Mouse (Mus musculus) gastrocnemius, adult 2 months (tissue): Measurements from ENCODE around the gene 4930438A08Rik. TPM values are rescaled to one million over a fixed set of nuclear protein-coding genes. Genes with fewer than 3 reads are reported as not detected.

ENCODE experiments used
- DNase-seq: peaks from one replicate; pipeline ENCODE4 v3.0.0; 2022
- H3K27ac ChIP-seq: fragments of 200-600 bp; 2 replicates; pipeline ENCODE4 v1.8.1; 2022; ENCODE audit warnings: mild to moderate bottlenecking
- H3K4me3 ChIP-seq: fragments of 200-600 bp; 2 replicates; pipeline ENCODE4 v1.8.1; 2022; ENCODE audit warnings: mild to moderate bottlenecking, moderate library complexity
- CTCF ChIP-seq: fragments of 200-600 bp; IDR thresholded peaks from 2 replicates; pipeline ENCODE4 v1.8.1; 2022; ENCODE audit warnings: antibody characterized with exemption, mild to moderate bottlenecking, moderate library complexity
- intact Hi-C: fragments of 180-260 bp; cut with DNase I; formaldehyde crosslinking; loops from one replicate; pipeline ENCODE4 v1.15.1; 2025
- total RNA-seq, 2 experiments: library from RNA; stranded (reverse); gene quantifications; 2 replicates each; pipeline ENCODE4 v1.2.3; 2021

Gene 4930438A08Rik
- total RNA-seq, 2 experiments from 2014 or later, result not detected

DNA sequence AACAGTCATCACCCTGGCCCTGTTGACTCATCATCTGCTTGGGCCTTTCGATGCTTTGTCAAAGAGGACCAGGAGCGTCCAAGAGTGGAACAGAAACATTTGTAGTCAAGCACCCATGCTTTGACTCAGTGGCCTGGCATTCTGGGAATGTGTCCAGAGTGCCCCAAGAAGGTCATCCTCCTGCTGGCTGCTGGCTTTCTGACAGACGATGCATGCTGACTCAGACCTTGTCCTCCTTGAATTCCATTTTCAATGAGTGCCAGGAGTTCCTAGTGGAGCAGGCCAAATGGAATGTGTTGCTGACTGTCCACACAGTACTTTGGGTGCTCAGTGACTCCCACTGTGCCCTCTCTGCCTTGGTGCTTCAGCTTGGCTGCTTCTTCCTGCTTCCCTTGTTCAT is 60.1 kb downstream of the 4930438A08Rik start:
- intact Hi-C loops, result no loop called here
- no peak for TF ChIP-seq CTCF
- DNase-seq, result peak; percentile 79

More for the DNA sequence above, 60.1 kb downstream of the 4930438A08Rik start:
- Histone ChIP-seq H3K27ac (peak overlapping the region; percentile 69), H3K4me3 (no peak overlapping the region)

Other genes with a start within 250 kb of the 4930438A08Rik start
- gene Gm12248, start 181.7 kb upstream of the 4930438A08Rik start, total RNA-seq, result not detected
- 10 to 100 TPM; 28.4 to 38.0 TPM for gene Cnot8, start 170.6 kb upstream of the 4930438A08Rik start, total RNA-seq
- gene Gemin5, start 106.3 kb upstream of the 4930438A08Rik start, total RNA-seq, result 10 to 100 TPM in 1 of 2 experiments, 1 to 10 TPM in 1; 8.7 to 10.9 TPM
- gene Mrpl22, start 103.1 kb upstream of the 4930438A08Rik start, total RNA-seq, result 10 to 100 TPM; 35.6 to 45.8 TPM
- gene Igtp, start 75.2 kb upstream of the 4930438A08Rik start, total RNA-seq, result 1 to 10 TPM; 6.5 to 9.7 TPM
- 10 to 100 TPM in 1 of 2 experiments, 1 to 10 TPM in 1; 8.7 to 14.6 TPM for gene Irgm2, start 75.2 kb upstream of the 4930438A08Rik start, total RNA-seq
- 1 to 10 TPM; 4.1 to 5.0 TPM for gene Zfp692, start 32.3 kb downstream of the 4930438A08Rik start, total RNA-seq
- 10 to 100 TPM; 43.1 to 44.6 TPM for gene Zfp672, start 55.5 kb downstream of the 4930438A08Rik start, total RNA-seq
- 10 to 100 TPM; 21.2 to 23.5 TPM for gene Sh3bp5l, start 55.9 kb downstream of the 4930438A08Rik start, total RNA-seq
- not detected for gene Lypd8, start 104.2 kb downstream of the 4930438A08Rik start, total RNA-seq
- gene 1810065E05Rik, start 146.3 kb downstream of the 4930438A08Rik start, total RNA-seq, result not detected
- not detected for gene Gm12253, start 157.8 kb downstream of the 4930438A08Rik start, total RNA-seq
- not detected for gene Lypd9, start 178.1 kb downstream of the 4930438A08Rik start, total RNA-seq
- gene Olfr30, start 187.5 kb downstream of the 4930438A08Rik start, total RNA-seq, result not detected
- not detected for gene Olfr332, start 217.8 kb downstream of the 4930438A08Rik start, total RNA-seq
- gene Olfr331, start 227.8 kb downstream of the 4930438A08Rik start, total RNA-seq, result not detected